ENCODE assay signal across 10 mouse cellular contexts in the genomic region with DNA sequence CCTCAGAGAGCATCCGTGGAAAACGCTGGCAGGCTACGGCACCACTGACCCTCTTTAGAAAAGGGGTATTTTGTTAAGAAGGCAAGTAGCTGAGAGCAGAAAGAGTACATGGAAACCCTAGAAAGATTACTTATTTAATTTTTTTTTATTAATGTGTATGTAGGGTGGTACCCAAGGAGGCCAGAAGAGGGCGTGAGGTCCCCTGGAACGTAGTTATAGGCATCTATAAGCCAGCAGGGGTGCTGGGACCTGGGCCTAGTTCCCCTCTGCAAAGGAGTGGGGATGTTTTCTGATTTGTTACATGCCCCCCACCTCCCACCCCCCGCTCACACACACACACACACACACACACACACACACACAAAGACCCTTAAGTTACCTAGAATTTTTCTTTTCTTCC.
DNase-seq lines count a peak whose midpoint lies in the region; ATAC-seq and TF ChIP-seq lines count a peak whose summit lies in the region.
"Had no signal": no experiment of that assay in that cellular context is flagged by ENCODE, and none has a peak within 500 bp of the region (broad histone marks: within the 10 kb centered on the region; RNA-seq: fewer than 3 reads in every experiment).

No protein-coding gene starts in this region.

- H3K9ac ChIP-seq in forebrain, embryonic 13.5 days, result no peak overlapping the region
- H3K9ac ChIP-seq in limb, embryonic 13.5 days, result no peak overlapping the region

- DNase-seq in forebrain, embryonic 10.5 days (ENCODE audit: extremely low spot score, low spot score), result no peak
- no peak for DNase-seq in left cerebral cortex, adult 2 months (ENCODE audit: extremely low spot score in 1 of 2, low spot score in 2 of 2)
- DNase-seq in left cerebral cortex, postnatal 4 days, result no peak
- peak; percentile 26 for DNase-seq in CD4-positive helper T cell, adult 2 months (ENCODE audit: low read depth, low spot score)
- no peak for DNase-seq in frontal cortex, postnatal 36 days (ENCODE audit: low spot score in 2 of 2)
- DNase-seq in hindbrain, embryonic 10.5 days (ENCODE audit: low spot score), result no peak

- no peak; the same call in 1 of the 2 replicates for TF ChIP-seq CTCF in left cerebral cortex, adult 2 months (IDR thresholded peaks at IDR 0.05)

- H3K27ac ChIP-seq in forebrain, embryonic 13.5 days, result no peak overlapping the region
- no peak overlapping the region for H3K27ac ChIP-seq in forebrain, embryonic 10.5 days
- peak overlapping the region; percentile 72; the same call in 1 of the 2 replicates for H3K27ac ChIP-seq in left cerebral cortex, adult 2 months
- H3K27ac ChIP-seq in limb, embryonic 13.5 days, result no peak overlapping the region
- H3K27ac ChIP-seq in hindbrain, embryonic 10.5 days, result no peak overlapping the region
- H3K27ac ChIP-seq: embryonic facial prominence, embryonic 10.5 days had no signal

- no peak overlapping the region for H3K4me3 ChIP-seq in forebrain, embryonic 13.5 days
- H3K4me3 ChIP-seq in forebrain, embryonic 10.5 days, result no peak overlapping the region
- H3K4me3 ChIP-seq in left cerebral cortex, adult 2 months, result no peak overlapping the region
- no peak overlapping the region for H3K4me3 ChIP-seq in limb, embryonic 13.5 days
- no peak overlapping the region for H3K4me3 ChIP-seq in hindbrain, embryonic 10.5 days
- H3K4me3 ChIP-seq: embryonic facial prominence, embryonic 10.5 days had no signal

- no peaks in the 10 kb centered on the region for H3K36me3 ChIP-seq in forebrain, embryonic 13.5 days (ENCODE audit: poor library complexity, severe bottlenecking)
- 0 out of 2 replicates have a peak, but pooled peaks cover 1% of the 10 kb centered on the region for H3K36me3 ChIP-seq in forebrain, embryonic 10.5 days (replicated peaks)
- no peaks in the 10 kb centered on the region for H3K36me3 ChIP-seq in limb, embryonic 13.5 days
- H3K36me3 ChIP-seq in hindbrain, embryonic 10.5 days, result no peaks in the 10 kb centered on the region

- H3K27me3 ChIP-seq in forebrain, embryonic 13.5 days, result 0 out of 2 replicates have a peak, but pooled peaks cover 3% of the 10 kb centered on the region
- peaks cover 26% of the 10 kb centered on the region for H3K27me3 ChIP-seq in forebrain, embryonic 10.5 days (ENCODE audit: poor library complexity, severe bottlenecking)
- no peaks in the 10 kb centered on the region for H3K27me3 ChIP-seq in limb, embryonic 13.5 days
- H3K27me3 ChIP-seq in hindbrain, embryonic 10.5 days (ENCODE audit: insufficient read depth, poor library complexity, severe bottlenecking), result peaks cover 25% of the 10 kb centered on the region
- H3K27me3 ChIP-seq: hindbrain, embryonic 13.5 days had no signal

- peak overlapping the region; percentile 21 for H3K4me2 ChIP-seq in forebrain, embryonic 13.5 days
- peak overlapping the region; percentile 11; the same call in 1 of the 2 replicates for H3K4me2 ChIP-seq in limb, embryonic 13.5 days (replicated peaks)

- H3K9me3 ChIP-seq in forebrain, embryonic 13.5 days (replicated peaks), result no peaks in the 10 kb centered on the region
- H3K9me3 ChIP-seq in forebrain, embryonic 10.5 days, result no peaks in the 10 kb centered on the region
- H3K9me3 ChIP-seq in limb, embryonic 13.5 days, result no peaks in the 10 kb centered on the region
- H3K9me3 ChIP-seq in hindbrain, embryonic 10.5 days, result no peaks in the 10 kb centered on the region
- H3K9me3 ChIP-seq: embryonic facial prominence, embryonic 10.5 days; hindbrain, embryonic 13.5 days had no signal

- intact Hi-C loops in left cerebral cortex, adult 2 months (cut with DNase I), result loop anchor here (1.0 to 5.0 kb wide), 3 partner anchors 46 to 469 kb away; no protein-coding TSS in a partner anchor
- intact Hi-C loops in left cerebral cortex, postnatal 4 days (cut with DNase I), result loop anchor here (5.0 kb wide), 2 partner anchors 639 to 654 kb away; no protein-coding TSS in a partner anchor

- H3K4me1 ChIP-seq in forebrain, embryonic 13.5 days, result peaks cover 54% of the 10 kb centered on the region
- peaks cover 57% of the 10 kb centered on the region for H3K4me1 ChIP-seq in forebrain, embryonic 10.5 days
- H3K4me1 ChIP-seq in limb, embryonic 13.5 days, result peaks cover 56% of the 10 kb centered on the region
- peaks cover 63% of the 10 kb centered on the region for H3K4me1 ChIP-seq in hindbrain, embryonic 10.5 days (replicated peaks)

- no peak for ATAC-seq in forebrain, embryonic 13.5 days
- ATAC-seq in limb, embryonic 13.5 days (ENCODE audit: low FRiP score, low read depth), result no peak

- WGBS in forebrain, embryonic 13.5 days, result 91% methylated on average over 6 of the region's 6 CpGs
- 92% methylated on average over 6 of the region's 6 CpGs for WGBS in forebrain, embryonic 10.5 days
- WGBS in limb, embryonic 13.5 days, result 89% methylated on average over 6 of the region's 6 CpGs
- WGBS in hindbrain, embryonic 10.5 days, result 91% methylated on average over 6 of the region's 6 CpGs
